Mouse (Mus musculus): ENCODE measurements around the gene Hist1h4h.

- TF ChIP-seq POLR2A (IDR thresholded peaks at IDR 0.05; ENCODE audit: control insufficient read depth, extremely low read depth, insufficient read depth, low read length, poor library complexity) (no peak), CTCF (IDR thresholded peaks at IDR 0.05; ENCODE audit: borderline replicate concordance, control insufficient read depth, extremely low read depth, insufficient read depth, low read length, poor library complexity) (no peak)
Observed at GRCm38 (mm10) chr13:23546694-23547093, 15.8 kb downstream of the Hist1h4h start.
